Mouse (Mus musculus): ENCODE results near the gene Pla2g12a.

GRCm38 (mm10) chr3:129862592-129862991 lies 15.8 kb upstream of the Pla2g12a start:
- TF ChIP-seq CTCF (IDR thresholded peaks at IDR 0.05; ENCODE audit: low read depth) (no peak), EP300 (IDR thresholded peaks at IDR 0.05; ENCODE audit: low read depth) (no peak)
